ENCODE assay signal across 9 mouse cellular contexts in genomic region chr6:29214245-29214644, GRCm38 (mm10). TPM values are rescaled to one million over a fixed set of nuclear protein-coding genes. Genes with fewer than 3 reads are reported as not detected.
DNase-seq lines count a peak whose midpoint lies in the region; ATAC-seq and TF ChIP-seq lines count a peak whose summit lies in the region.
"Had no signal": no experiment of that assay in that cellular context is flagged by ENCODE, and none has a peak within 500 bp of the region (broad histone marks: within the 10 kb centered on the region; RNA-seq: fewer than 3 reads in every experiment).

No protein-coding gene starts in this region.

- H3K4me3 ChIP-seq in liver, postnatal 0 days (ENCODE audit: low read depth, low read length), result no peak overlapping the region
- no peak overlapping the region for H3K4me3 ChIP-seq in liver, embryonic 11.5 days (ENCODE audit: low read depth, low read length)
- no peak overlapping the region for H3K4me3 ChIP-seq in heart, embryonic 12.5 days

- H3K4me1 ChIP-seq in liver, postnatal 0 days (ENCODE audit: insufficient read depth), result peaks cover 26% of the 10 kb centered on the region
- peaks cover 23% of the 10 kb centered on the region for H3K4me1 ChIP-seq in liver, embryonic 11.5 days (replicated peaks; ENCODE audit: control insufficient read depth, insufficient read depth, low read length)
- peaks cover 33% of the 10 kb centered on the region for H3K4me1 ChIP-seq in heart, embryonic 12.5 days (replicated peaks)

- no peak for TF ChIP-seq CTCF in liver, postnatal 0 days (IDR thresholded peaks at IDR 0.05; ENCODE audit: low read depth)

- no peaks in the 10 kb centered on the region for H3K36me3 ChIP-seq in liver, postnatal 0 days (replicated peaks; ENCODE audit: insufficient read depth, low read length)
- no peaks in the 10 kb centered on the region for H3K36me3 ChIP-seq in liver, embryonic 11.5 days (ENCODE audit: control insufficient read depth, insufficient read depth, low read length)
- no peaks in the 10 kb centered on the region for H3K36me3 ChIP-seq in heart, embryonic 12.5 days
- H3K36me3 ChIP-seq: heart, embryonic 15.5 days; lung, embryonic 15.5 days had no signal

- 16% methylated on average over 1 of the region's 1 CpGs for WGBS in liver, postnatal 0 days (ENCODE audit: insufficient replicate concordance)
- WGBS in liver, embryonic 11.5 days, result 12% methylated on average over 1 of the region's 1 CpGs
- WGBS in heart, embryonic 12.5 days, result 13% methylated on average over 1 of the region's 1 CpGs

- H3K27ac ChIP-seq in liver, postnatal 0 days (ENCODE audit: low read depth), result no peak overlapping the region
- no peak overlapping the region for H3K27ac ChIP-seq in liver, embryonic 11.5 days (ENCODE audit: low read depth, low read length)
- H3K27ac ChIP-seq in heart, embryonic 12.5 days (ENCODE audit: poor library complexity, severe bottlenecking), result no peak overlapping the region
- H3K27ac ChIP-seq: heart, embryonic 15.5 days; lung, embryonic 15.5 days had no signal

- TF ChIP-seq EP300 in liver, postnatal 0 days (IDR thresholded peaks at IDR 0.05; ENCODE audit: low read depth), result no peak

- H3K27me3 ChIP-seq in liver, postnatal 0 days (ENCODE audit: insufficient read depth, low read length), result 0 out of 2 replicates have a peak, but pooled peaks cover 7% of the 10 kb centered on the region
- peaks cover 19% of the 10 kb centered on the region for H3K27me3 ChIP-seq in liver, embryonic 11.5 days (replicated peaks; ENCODE audit: control insufficient read depth, insufficient read depth, low read length)
- peaks cover 14% of the 10 kb centered on the region for H3K27me3 ChIP-seq in heart, embryonic 12.5 days (replicated peaks)

- no peak for ATAC-seq in liver, postnatal 0 days
- ATAC-seq in liver, embryonic 11.5 days (replicated peaks; ENCODE audit: low FRiP score), result no peak
- no peak for ATAC-seq in heart, embryonic 12.5 days (ENCODE audit: insufficient number of reproducible peaks, low FRiP score)

- no peak overlapping the region; the same call in 1 of the 2 replicates for H3K9ac ChIP-seq in liver, postnatal 0 days (replicated peaks)
- H3K9ac ChIP-seq in liver, embryonic 11.5 days (ENCODE audit: low read depth, low read length), result no peak overlapping the region
- peak overlapping the region; percentile 6; the same call in 1 of the 2 replicates for H3K9ac ChIP-seq in heart, embryonic 12.5 days
- H3K9ac ChIP-seq: heart, embryonic 15.5 days; lung, embryonic 15.5 days had no signal

- no peaks in the 10 kb centered on the region for H3K9me3 ChIP-seq in liver, postnatal 0 days (ENCODE audit: low read length)
- H3K9me3 ChIP-seq in liver, embryonic 11.5 days (ENCODE audit: control insufficient read depth, low read length), result no peaks in the 10 kb centered on the region
- H3K9me3 ChIP-seq in heart, embryonic 12.5 days (replicated peaks), result no peaks in the 10 kb centered on the region
- H3K9me3 ChIP-seq: heart, embryonic 15.5 days; lung, embryonic 15.5 days had no signal

- intact Hi-C loops in left cerebral cortex, postnatal 25 days (cut with DNase I), result no loop called here

- peak; percentile 44 for DNase-seq in liver, postnatal 0 days
- no peak for DNase-seq in liver, embryonic 11.5 days (ENCODE audit: low spot score)
- peak; percentile 62 to 71 for DNase-seq in kidney, postnatal 36 days
- DNase-seq in retina, postnatal 7 days (ENCODE audit: low read depth, low spot score), result peak; percentile 72
- DNase-seq in left cerebral cortex, postnatal 25 days (ENCODE audit: low spot score in 2 of 2), result no peak
- DNase-seq in T-cell, adult 2 months (ENCODE audit: low spot score), result no peak

- no peak overlapping the region for H3K4me2 ChIP-seq in liver, postnatal 0 days (ENCODE audit: low read depth, low read length)
- no peak overlapping the region for H3K4me2 ChIP-seq in liver, embryonic 11.5 days
- 0 out of 2 replicates have a peak overlapping the region, but pooled peaks have one; percentile 4 for H3K4me2 ChIP-seq in heart, embryonic 12.5 days

RNA-seq across cellular contexts. Expression of gene Impdh1, which starts 1.9 kb away (rescaled TPM):
- 7.3 and 7.7 TPM in 2 replicates for polyA plus RNA-seq in liver, postnatal 0 days (2015; fragmentation: Nextera tagmentation; extraction: Ambion mirVana)
- polyA plus RNA-seq in liver, embryonic 11.5 days (2014; fragmentation: Nextera tagmentation; extraction: Ambion mirVana), result 26.5 and 26.7 TPM in 2 replicates
- 39.5 and 40.8 TPM in 2 replicates for polyA plus RNA-seq in heart, embryonic 12.5 days (2016; fragmentation: Nextera tagmentation; extraction: Ambion mirVana)
- 10 to 100 TPM; 66.1 to 68.8 TPM for total RNA-seq in left cerebral cortex, postnatal 25 days (2021)

RNA-seq across cellular contexts. Expression of gene Prrt4, which starts 34.9 kb away (rescaled TPM):
- not detected in 2 replicates for polyA plus RNA-seq in liver, postnatal 0 days (2015; fragmentation: Nextera tagmentation; extraction: Ambion mirVana)
- 0.34 and 0.55 TPM in 2 replicates for polyA plus RNA-seq in liver, embryonic 11.5 days (2014; fragmentation: Nextera tagmentation; extraction: Ambion mirVana)
- 3.0 and 3.1 TPM in 2 replicates for polyA plus RNA-seq in heart, embryonic 12.5 days (2016; fragmentation: Nextera tagmentation; extraction: Ambion mirVana)
- total RNA-seq in left cerebral cortex, postnatal 25 days (2021), result 1 to 10 TPM; 2.4 to 2.9 TPM

RNA-seq across cellular contexts. Expression of gene Rbm28, which starts 49.4 kb away (rescaled TPM):
- 6.6 and 8.2 TPM in 2 replicates for polyA plus RNA-seq in liver, postnatal 0 days (2015; fragmentation: Nextera tagmentation; extraction: Ambion mirVana)
- polyA plus RNA-seq in liver, embryonic 11.5 days (2014; fragmentation: Nextera tagmentation; extraction: Ambion mirVana), result 48.4 and 54.6 TPM in 2 replicates
- 32.4 and 35.6 TPM in 2 replicates for polyA plus RNA-seq in heart, embryonic 12.5 days (2016; fragmentation: Nextera tagmentation; extraction: Ambion mirVana)
- 10 to 100 TPM; 38.7 to 45.7 TPM for total RNA-seq in left cerebral cortex, postnatal 25 days (2021)

RNA-seq across cellular contexts. Expression of gene Hilpda, which starts 58.0 kb away (rescaled TPM):
- polyA plus RNA-seq in liver, postnatal 0 days (2015; fragmentation: Nextera tagmentation; extraction: Ambion mirVana), result 24.1 and 29.0 TPM in 2 replicates
- polyA plus RNA-seq in liver, embryonic 11.5 days (2014; fragmentation: Nextera tagmentation; extraction: Ambion mirVana), result 34.2 and 35.3 TPM in 2 replicates
- 22.7 TPM in 2 replicates for polyA plus RNA-seq in heart, embryonic 12.5 days (2016; fragmentation: Nextera tagmentation; extraction: Ambion mirVana)
- total RNA-seq in left cerebral cortex, postnatal 25 days (2021), result 1 to 10 TPM; 6.7 to 8.4 TPM

Comparison
In these comparisons a context has a peak if more than half of its experiments do, and no peak if none do; other contexts are left out.
1. DNase-seq: peak in liver, postnatal 0 days (single experiment), kidney, postnatal 36 days (2 of 2) and retina, postnatal 7 days (single experiment); none in liver, embryonic 11.5 days (single experiment), left cerebral cortex, postnatal 25 days (0 of 2) and T-cell, adult 2 months (single experiment).